Mouse (Mus musculus) B cell, adult 2 months (primary cell): ENCODE data around the gene Sfrp4.
"Not testable (repeated sequence)": the region's sequence is repeated elsewhere in the genome, so short reads cannot be mapped to it uniquely, and the experiment has no call there.

ENCODE experiments used
- DNase-seq, 2 experiments: peaks; one replicate each; pipeline ENCODE4 v3.0.0; 2022

The Sfrp4 gene

GRCm38 (mm10) chr13:19622573-19623227, at the start of gene Sfrp4:
Sfrp4 (plus strand) TSS chr13:19623104.
- no peak for DNase-seq

DNA sequence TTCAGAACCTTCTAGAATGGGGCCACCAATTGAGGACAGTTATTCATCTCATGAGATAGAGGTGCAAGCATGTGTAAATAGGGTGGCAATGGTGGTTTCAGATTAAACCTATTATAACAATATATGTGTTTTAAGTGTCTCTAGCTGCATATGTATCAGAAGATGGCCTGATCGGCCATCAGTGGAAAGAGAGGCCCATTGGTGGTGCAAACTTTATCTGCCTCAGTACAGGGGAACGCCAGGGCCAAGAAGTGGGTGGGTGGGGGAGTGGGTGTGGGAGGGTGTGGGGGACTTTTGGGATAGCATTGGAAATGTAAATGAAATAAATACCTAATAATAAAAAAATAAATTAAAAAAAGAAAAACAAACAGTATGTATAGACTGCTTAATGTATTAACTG, 48.2 kb upstream of the Sfrp4 start:
- DNase-seq, result not testable (repeated sequence)

DNA sequence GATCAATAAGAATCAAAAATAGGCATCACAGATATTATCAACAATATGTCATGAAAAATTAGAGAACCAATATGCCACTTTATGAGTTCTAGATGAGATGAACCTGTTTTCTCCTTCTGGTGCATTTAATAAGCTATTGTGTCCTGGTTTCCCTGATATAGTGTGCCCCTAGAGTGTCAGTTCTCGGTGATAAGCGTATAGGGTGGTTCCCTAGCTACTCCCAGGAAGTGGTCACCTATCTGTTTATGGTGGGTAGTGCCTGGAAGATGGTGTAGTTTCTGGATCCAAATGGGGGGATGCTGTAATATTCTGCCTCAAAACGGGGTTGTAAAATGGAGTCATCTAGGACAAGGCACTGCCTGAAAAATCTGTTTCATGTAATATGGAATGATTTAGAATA, 47.0 kb upstream of the Sfrp4 start:
- DNase-seq, result no peak

GRCm38 (mm10) chr13:19590996-19591759, 31.7 kb upstream of the Sfrp4 start:
- DNase-seq, result no peak

- no peak for DNase-seq
Measured at GRCm38 (mm10) chr13:19595141-19595540, 27.8 kb upstream of the Sfrp4 start.

- no peak for DNase-seq
Measured at GRCm38 (mm10) chr13:19599242-19599641, 23.7 kb upstream of the Sfrp4 start.

GRCm38 (mm10) chr13:19602531-19602930, 20.4 kb upstream of the Sfrp4 start:
- DNase-seq, result no peak

DNA sequence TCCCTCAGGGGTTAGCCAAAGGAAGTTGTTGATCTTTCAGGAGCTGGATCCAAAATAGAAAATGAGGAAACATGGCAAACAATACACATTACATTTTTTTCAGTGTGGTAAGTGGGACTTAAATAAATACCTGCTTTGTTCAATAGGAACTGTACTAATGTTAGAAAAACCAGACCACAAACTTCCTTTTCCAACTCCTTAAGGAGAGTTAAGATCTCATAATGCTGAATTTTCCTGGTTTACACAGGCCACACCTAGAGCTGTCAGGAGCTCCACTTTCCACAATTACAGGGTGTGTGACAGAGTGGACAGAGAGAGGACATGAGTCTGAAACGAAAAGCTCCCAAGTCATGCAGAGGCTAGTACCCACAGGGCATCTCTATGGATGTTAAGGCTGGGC, 19.2 kb upstream of the Sfrp4 start:
- DNase-seq, result no peak

DNA sequence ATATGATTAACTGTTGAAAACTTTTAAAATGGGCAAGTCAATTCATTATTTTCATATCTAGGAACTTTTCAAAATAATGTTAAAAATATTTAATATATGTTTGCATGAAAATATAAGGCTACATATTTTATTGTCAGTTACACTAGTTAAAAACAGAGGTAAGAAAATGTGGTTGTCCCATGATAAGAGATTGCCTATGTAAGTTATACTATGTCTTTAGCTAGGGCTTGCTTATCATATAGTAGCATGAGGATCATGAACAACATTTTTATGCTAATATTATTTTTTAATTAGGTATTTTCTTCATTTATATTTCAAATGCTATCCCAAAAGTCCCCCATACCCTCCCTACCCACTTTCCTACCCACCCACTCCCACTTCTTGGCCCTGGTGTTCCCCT, 18.0 kb upstream of the Sfrp4 start:
- DNase-seq, result no peak

GRCm38 (mm10) chr13:19608120-19608519, 14.8 kb upstream of the Sfrp4 start:
- DNase-seq, result no peak

DNA sequence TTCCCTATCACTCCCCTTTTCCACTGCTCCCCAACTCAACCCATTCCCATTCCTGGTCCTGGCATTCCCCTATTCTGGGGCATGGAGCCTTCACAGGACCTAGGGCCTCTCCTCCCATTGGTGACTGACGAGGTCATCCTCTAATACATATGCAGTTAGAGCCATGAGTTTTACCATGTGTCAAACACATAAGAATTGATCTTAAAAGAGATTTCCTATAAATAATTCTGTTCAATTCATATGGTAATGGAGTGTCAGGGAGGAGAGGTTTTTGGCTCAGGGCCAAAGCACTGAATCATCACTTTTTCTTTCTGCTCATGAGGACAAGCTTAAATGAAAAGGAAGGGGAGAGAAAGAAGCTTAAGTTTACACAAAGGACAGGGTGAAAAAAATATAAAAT, 10.6 kb upstream of the Sfrp4 start:
- DNase-seq, result no peak

GRCm38 (mm10) chr13:19612963-19613362, 9.9 kb upstream of the Sfrp4 start:
- no peak for DNase-seq

DNA sequence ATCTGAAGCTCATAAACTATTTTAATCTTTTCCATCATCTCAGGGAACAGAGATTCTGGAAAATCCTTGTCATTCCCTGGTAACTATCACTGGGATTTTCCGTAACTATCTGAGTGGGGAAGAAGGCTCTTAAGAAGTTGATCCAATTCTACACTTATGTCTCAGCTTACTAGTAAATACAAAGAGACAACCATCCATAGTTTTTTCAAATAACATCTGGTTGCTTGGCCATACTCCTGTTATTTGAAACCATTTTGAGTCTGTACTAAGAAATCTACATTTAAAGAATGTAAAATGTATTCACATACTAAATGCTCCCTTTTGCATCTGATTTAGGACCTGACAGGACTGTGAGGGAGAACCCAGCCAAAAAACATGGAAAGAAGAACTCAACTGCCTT, 9.5 kb upstream of the Sfrp4 start:
- DNase-seq, result no peak

DNA sequence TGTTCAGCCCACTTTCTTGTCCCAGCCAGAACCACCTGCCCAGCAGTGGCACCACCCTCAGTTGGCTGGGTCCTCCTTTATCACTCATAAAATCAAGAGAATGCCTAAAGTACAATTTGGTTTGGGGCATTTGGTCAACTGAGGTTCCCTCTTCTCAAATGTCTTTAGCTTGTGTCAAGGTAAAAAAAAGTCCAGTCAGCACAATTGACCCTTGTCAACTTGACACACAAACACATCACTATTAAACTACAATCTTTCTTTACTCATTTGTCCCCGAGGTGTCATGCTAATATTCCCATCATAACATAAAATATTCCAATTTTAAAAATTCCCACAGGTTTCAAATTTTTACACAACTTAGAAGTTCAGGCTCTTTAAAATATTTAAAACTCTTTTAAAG, 8.6 kb upstream of the Sfrp4 start:
- no peak for DNase-seq

- no peak for DNase-seq
Measured at GRCm38 (mm10) chr13:19618081-19618480, 4.8 kb upstream of the Sfrp4 start.

DNA sequence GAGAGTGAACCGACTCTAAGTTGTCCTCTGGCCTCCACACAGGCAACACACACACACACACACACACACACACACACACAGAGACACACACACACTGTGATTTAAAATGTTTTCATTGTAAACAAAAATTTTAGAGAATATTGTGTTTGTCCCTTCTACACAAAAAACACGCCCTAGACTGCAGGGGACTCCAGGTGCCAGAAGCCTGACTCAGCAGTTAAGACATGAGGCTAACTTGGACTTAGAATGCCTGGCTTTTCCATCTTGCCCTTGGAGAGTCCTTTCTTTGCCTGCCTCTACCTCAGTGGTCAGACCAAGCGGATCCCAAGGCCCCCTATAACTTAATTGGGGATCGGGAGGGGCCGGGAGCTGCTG, 4.1 kb upstream of the Sfrp4 start:
- no peak for DNase-seq

GRCm38 (mm10) chr13:19619216-19619927, 3.5 kb upstream of the Sfrp4 start, which contains the start of gene Epdr1:
Epdr1 (minus strand) TSS chr13:19619927.
- DNase-seq, result peak; percentile 9 to 15

GRCm38 (mm10) chr13:19623228-19623905, 463 bp downstream of the Sfrp4 start:
- DNase-seq, result no peak

GRCm38 (mm10) chr13:19624632-19625320, 1.9 kb downstream of the Sfrp4 start:
- DNase-seq, result no peak

- no peak for DNase-seq
Measured at GRCm38 (mm10) chr13:19626473-19626872, 3.6 kb downstream of the Sfrp4 start.

DNA sequence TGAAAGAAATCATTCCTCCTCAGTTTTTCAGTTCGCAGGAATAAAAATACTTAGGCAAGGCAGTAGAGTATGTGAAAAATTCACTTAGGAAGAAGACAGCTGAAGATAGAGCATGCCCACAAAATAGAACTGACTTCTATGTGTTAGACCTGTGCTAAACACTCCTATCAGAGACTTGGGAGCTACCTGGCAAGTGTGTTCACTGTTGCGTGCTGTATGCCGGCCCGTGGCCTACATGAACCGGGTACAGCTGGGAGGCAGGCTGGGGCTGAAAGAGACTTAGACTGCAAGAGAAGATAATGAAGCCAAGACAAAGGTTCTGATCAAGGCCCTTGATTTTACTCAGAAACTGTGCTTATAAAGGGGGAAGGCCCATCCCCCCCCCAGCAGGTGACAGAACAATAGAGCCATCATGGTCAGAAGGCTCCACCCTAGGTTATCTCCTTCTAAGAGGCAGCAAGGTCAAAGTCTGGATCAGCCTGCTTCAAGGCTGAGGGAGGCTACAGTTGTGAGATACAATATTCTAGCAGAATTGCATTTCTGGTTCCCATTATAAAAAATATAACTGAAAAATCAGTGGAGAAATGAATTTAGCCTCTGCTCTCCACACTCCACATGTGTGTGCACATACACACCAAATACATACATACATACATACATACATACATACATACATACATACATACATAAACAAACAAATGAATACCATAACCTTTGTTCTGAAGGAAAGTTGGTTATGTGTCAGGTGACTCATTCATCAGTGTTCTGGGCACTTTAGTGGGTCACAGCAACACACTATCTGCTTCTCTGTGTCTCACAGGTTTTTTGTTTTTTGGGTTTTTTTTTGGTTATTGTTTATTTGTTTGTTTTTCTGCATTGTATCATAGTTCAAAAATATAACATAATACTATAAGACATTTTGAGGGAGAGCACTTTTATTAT, 8.1 kb downstream of the Sfrp4 start:
- no peak for DNase-seq

GRCm38 (mm10) chr13:19636131-19636530, 13.2 kb downstream of the Sfrp4 start:
- DNase-seq, result no peak
